Mouse (Mus musculus) spleen, postnatal 14 days (tissue): ENCODE measurements around the gene Nav2.

ENCODE experiments used
- DNase-seq, 2 experiments: peaks; one replicate each; pipeline ENCODE4 v3.0.0; 2021 to 2022; ENCODE audit warnings: low spot score in 2 of 2

Nav2 gene

GRCm38 (mm10) chr7:49158641-49159381 is 250.3 kb downstream of the Nav2 start:
- DNase-seq = no peak

GRCm38 (mm10) chr7:49159646-49160555 is 251.4 kb downstream of the Nav2 start:
- DNase-seq = no peak

GRCm38 (mm10) chr7:49162079-49162478 is 253.6 kb downstream of the Nav2 start:
- DNase-seq = no peak

GRCm38 (mm10) chr7:49163789-49164188 is 255.3 kb downstream of the Nav2 start:
- no peak for DNase-seq

GRCm38 (mm10) chr7:49164868-49165267 is 256.4 kb downstream of the Nav2 start:
- DNase-seq = no peak

- no peak for DNase-seq
These were observed 264.4 kb downstream of the Nav2 start for GRCm38 (mm10) chr7:49172926-49173325.

- DNase-seq = no peak
These were observed 267.4 kb downstream of the Nav2 start for GRCm38 (mm10) chr7:49175784-49176409.

- no peak for DNase-seq
These were observed 268.2 kb downstream of the Nav2 start for GRCm38 (mm10) chr7:49176590-49177201.

GRCm38 (mm10) chr7:49178217-49178616 is 269.7 kb downstream of the Nav2 start:
- no peak for DNase-seq

- DNase-seq = no peak
These were observed 272.5 kb downstream of the Nav2 start for GRCm38 (mm10) chr7:49181010-49181409.

- no peak for DNase-seq
These were observed 273.9 kb downstream of the Nav2 start for GRCm38 (mm10) chr7:49182427-49182826.

GRCm38 (mm10) chr7:49183696-49184095 is 275.2 kb downstream of the Nav2 start:
- no peak for DNase-seq

GRCm38 (mm10) chr7:49185991-49186390 is 277.5 kb downstream of the Nav2 start:
- DNase-seq = no peak

- no peak for DNase-seq
These were observed 280.8 kb downstream of the Nav2 start for GRCm38 (mm10) chr7:49189364-49189763.

- no peak for DNase-seq
These were observed 281.9 kb downstream of the Nav2 start for GRCm38 (mm10) chr7:49190231-49190985.

GRCm38 (mm10) chr7:49191081-49191678 is 282.7 kb downstream of the Nav2 start:
- no peak for DNase-seq

- DNase-seq = no peak
These were observed 283.7 kb downstream of the Nav2 start for GRCm38 (mm10) chr7:49192061-49192695.

- no peak for DNase-seq
These were observed 287.2 kb downstream of the Nav2 start for GRCm38 (mm10) chr7:49195711-49196147.

- DNase-seq = no peak
These were observed 290.9 kb downstream of the Nav2 start for GRCm38 (mm10) chr7:49199366-49199765.

- no peak for DNase-seq
These were observed 291.8 kb downstream of the Nav2 start for GRCm38 (mm10) chr7:49200270-49200669.
